Mouse (Mus musculus): ENCODE measurements at regions not wholly inside any gene's neighbourhood (a gene's known extent, or its start where the extent isn't known, plus 50 kb on each side); places are given as distances from the start of the nearest gene placed in this dataset.

DNA sequence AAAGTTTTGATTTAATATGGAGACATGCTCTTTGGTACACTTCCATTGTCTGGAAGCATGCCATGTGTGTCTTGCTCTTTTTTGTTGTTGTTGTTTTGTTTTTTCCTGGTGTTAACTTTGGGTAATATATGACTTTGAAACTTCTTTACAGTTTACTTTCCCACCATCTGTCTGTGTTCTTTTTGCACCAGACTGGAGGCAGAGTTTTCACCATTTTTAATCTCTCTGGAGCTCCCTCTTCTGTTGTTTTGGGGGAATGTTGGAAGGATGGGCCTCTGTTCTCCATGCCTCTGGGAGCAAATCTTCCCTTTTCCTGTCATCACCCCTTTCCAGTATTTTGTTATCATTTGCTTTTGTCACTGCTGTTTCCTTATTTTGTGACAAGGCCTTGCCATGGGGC lies 153.5 kb upstream of the 1700056E22Rik start:
- no peak for TF ChIP-seq CTCF (IDR thresholded peaks at IDR 0.05; ENCODE audit: low read depth, low read length)
- TF ChIP-seq EP300 (IDR thresholded peaks at IDR 0.05; ENCODE audit: insufficient read depth, low read depth, low read length) = no peak

All from ES-Bruce4 (cell line).